Mouse (Mus musculus) spleen, adult 2 months (tissue): Measurements from ENCODE around the gene Fgfr2. TPM values are rescaled to one million over a fixed set of nuclear protein-coding genes. Genes with fewer than 3 reads are reported as not detected.

ENCODE experiments used
- DNase-seq, 2 experiments: peaks; one replicate each; pipeline versions ENCODE4 v3.0.0 to v3.0.0-alpha.2; 2012 to 2021; ENCODE audit warnings: low spot score in 2 of 2, low read depth in 1 of 2
- H3K27ac ChIP-seq: fragments of 200-500 bp; 2 replicates; pipeline ENCODE4 v1.5.1; 2012; ENCODE audit warnings: low read length, inconsistent platforms; ENCODE audit not compliant: insufficient read depth
- H3K27me3 ChIP-seq: fragments of 200-500 bp; 2 replicates; pipeline ENCODE4 v1.6.1; 2012; ENCODE audit warnings: mild to moderate bottlenecking, moderate library complexity, low read length, inconsistent platforms; ENCODE audit not compliant: control insufficient read depth, insufficient read depth
- H3K36me3 ChIP-seq: fragments of 200-500 bp; 2 replicates; pipeline ENCODE4 v1.6.1; 2012; ENCODE audit warnings: mild to moderate bottlenecking, low read length, inconsistent platforms; ENCODE audit not compliant: control insufficient read depth, insufficient read depth
- H3K4me1 ChIP-seq: fragments of 200-500 bp; 2 replicates; pipeline ENCODE4 v1.6.1; 2011; ENCODE audit warnings: inconsistent platforms; ENCODE audit not compliant: control insufficient read depth, insufficient read depth, insufficient read length
- H3K4me3 ChIP-seq: fragments of 200-500 bp; 2 replicates; pipeline ENCODE4 v1.5.1; 2011; ENCODE audit warnings: mild to moderate bottlenecking, inconsistent platforms; ENCODE audit not compliant: insufficient read depth, insufficient read length; ENCODE audit errors: extremely low read depth
- CTCF ChIP-seq: fragments of 200-500 bp; IDR thresholded peaks from 2 replicates; pipeline ENCODE4 v1.5.1; 2011; ENCODE audit warnings: mild to moderate bottlenecking, inconsistent platforms; ENCODE audit not compliant: insufficient read depth, insufficient read length, insufficient replicate concordance; ENCODE audit errors: extremely low read depth
- POLR2A ChIP-seq: fragments of 200-500 bp; IDR thresholded peaks from 2 replicates; pipeline ENCODE4 v1.6.1; 2011; ENCODE audit warnings: low read depth, low read length, inconsistent platforms
- WGBS: fragments of 180-500 bp; shearing (Covaris S2); methylation state at CpG from one replicate; pipeline ENCODE4 v1.1.7; 2018; 5-methylcytosine and 5-hydroxymethylcytosine counted together
- polyA plus RNA-seq: library from polyadenylated mRNA; depleted of rRNA; stranded (reverse); fragments of >200 nt; gene quantifications from 2 replicates; pipeline ENCODE4 v1.2.3, GENCODE M21; 2012

The Fgfr2 gene
- polyA plus RNA-seq, 1 experiment = 1.6 TPM

- TF ChIP-seq POLR2A (no peak), CTCF (no peak)
- H3K27me3 ChIP-seq = no peaks in the 10 kb centered on the region
- no peak overlapping the region for H3K4me3 ChIP-seq
- no peak overlapping the region for H3K27ac ChIP-seq
- H3K36me3 ChIP-seq = no peaks in the 10 kb centered on the region
- peaks cover 2% of the 10 kb centered on the region; the same call in 1 of the 2 replicates for H3K4me1 ChIP-seq
- no peak for DNase-seq
- WGBS = 24% methylated on average over 10 of the region's 10 CpGs
These were observed 2546.2 kb downstream of the Fgfr2 start for GRCm38 (mm10) chr7:130576981-130577380.

- DNase-seq = no peak
- H3K4me3 ChIP-seq = no peak overlapping the region
- H3K27ac ChIP-seq = no peak overlapping the region
- no peak for TF ChIP-seq POLR2A
- WGBS = 74% methylated on average over 13 of the region's 13 CpGs
- no peaks in the 10 kb centered on the region for H3K27me3 ChIP-seq
- H3K4me1 ChIP-seq = peaks cover 2% of the 10 kb centered on the region; the same call in 1 of the 2 replicates
- no peaks in the 10 kb centered on the region for H3K36me3 ChIP-seq
These were observed 2548.7 kb downstream of the Fgfr2 start for GRCm38 (mm10) chr7:130574211-130574991.

- Histone ChIP-seq H3K36me3 (no peaks in the 10 kb centered on the region), H3K27ac (no peak overlapping the region), H3K4me3 (no peak overlapping the region), H3K4me1 (peaks cover 2% of the 10 kb centered on the region; the same call in 1 of the 2 replicates), H3K27me3 (no peaks in the 10 kb centered on the region)
- TF ChIP-seq CTCF = no peak
- TF ChIP-seq POLR2A = no peak
- no peak for DNase-seq
- 94% methylated on average over 10 of the region's 10 CpGs for WGBS
These were observed 2549.4 kb downstream of the Fgfr2 start for GRCm38 (mm10) chr7:130573746-130574145.

- DNase-seq = no peak
- TF ChIP-seq POLR2A (no peak), CTCF (no peak)
- H3K4me1 ChIP-seq = peaks cover 2% of the 10 kb centered on the region; the same call in 1 of the 2 replicates
- no peaks in the 10 kb centered on the region for H3K27me3 ChIP-seq
- no peaks in the 10 kb centered on the region for H3K36me3 ChIP-seq
- H3K4me3 ChIP-seq = no peak within 1 kb of the TSS
- no peak within 1 kb of the TSS for H3K27ac ChIP-seq
- WGBS = 75% methylated on average over 11 of the region's 11 CpGs
These were observed 2550.3 kb downstream of the Fgfr2 start, which contains the start of gene Nsmce4a for GRCm38 (mm10) chr7:130572821-130573220. Nsmce4a (minus strand) TSS chr7:130573118.

GRCm38 (mm10) chr7:130570472-130570871 is 2552.7 kb downstream of the Fgfr2 start:
- Histone ChIP-seq H3K4me3 (no peak overlapping the region), H3K27ac (no peak overlapping the region), H3K36me3 (no peaks in the 10 kb centered on the region), H3K4me1 (no peaks in the 10 kb centered on the region), H3K27me3 (no peaks in the 10 kb centered on the region)
- no peak for DNase-seq
- 88% methylated on average over 7 of the region's 7 CpGs for WGBS
- no peak for TF ChIP-seq POLR2A
- TF ChIP-seq CTCF = no peak

- Histone ChIP-seq H3K4me1 (no peaks in the 10 kb centered on the region), H3K27ac (no peak overlapping the region), H3K4me3 (no peak overlapping the region), H3K27me3 (no peaks in the 10 kb centered on the region), H3K36me3 (no peaks in the 10 kb centered on the region)
- no peak for DNase-seq
- no peak for TF ChIP-seq CTCF
- TF ChIP-seq POLR2A = no peak
- 84% methylated on average over 9 of the region's 9 CpGs for WGBS
These were observed 2554.2 kb downstream of the Fgfr2 start for GRCm38 (mm10) chr7:130568783-130569436.

- TF ChIP-seq CTCF (no peak), POLR2A (no peak)
- no peak overlapping the region for H3K4me3 ChIP-seq
- WGBS = 69% methylated on average over 3 of the region's 3 CpGs
- H3K4me1 ChIP-seq = no peaks in the 10 kb centered on the region
- H3K27me3 ChIP-seq = no peaks in the 10 kb centered on the region
- no peak for DNase-seq
- no peaks in the 10 kb centered on the region for H3K36me3 ChIP-seq
- no peak overlapping the region for H3K27ac ChIP-seq
These were observed 2558.6 kb downstream of the Fgfr2 start for GRCm38 (mm10) chr7:130564596-130564995.
